Mouse (Mus musculus) erythroblast, embryonic 14.5 days (primary cell): Measurements from ENCODE around the gene Fmod.

ENCODE experiments used
- GATA1 ChIP-seq: IDR thresholded peaks from 2 replicates; pipeline ENCODE4 v1.6.1; 2012; ENCODE audit warnings: low read length, inconsistent platforms, mixed read lengths
- TAL1 ChIP-seq: IDR thresholded peaks from 3 replicates; pipeline ENCODE4 v1.6.1; 2012; ENCODE audit warnings: low read length, inconsistent platforms, mixed read lengths

- TF ChIP-seq TAL1 = no peak
- TF ChIP-seq GATA1 = no peak
Measured at GRCm38 (mm10) chr1:134057736-134058135, 20.7 kb downstream of the Fmod start.
